Mouse (Mus musculus) G1E (cell line): Measurements from ENCODE around the gene Sft2d2. TPM values are rescaled to one million over a fixed set of nuclear protein-coding genes. Genes with fewer than 3 reads are reported as not detected.

Experiments
- ATAC-seq: 2 replicates; pipeline ENCODE4 v1.8.0; 2016; ENCODE audit warnings: mild to moderate bottlenecking; ENCODE audit not compliant: insufficient number of reproducible peaks, poor library complexity, low FRiP score, severe bottlenecking; ENCODE audit errors: extremely low read depth
- DNase-seq: peaks from one replicate; pipeline ENCODE4 v3.0.0; 2012; ENCODE audit warnings: low spot score
- H3K27me3 ChIP-seq: 2 replicates; pipeline ENCODE4 v1.6.1; 2012; ENCODE audit warnings: mild to moderate bottlenecking, low read length, inconsistent platforms; ENCODE audit not compliant: insufficient read depth
- H3K36me3 ChIP-seq: replicated peaks from 2 replicates; pipeline ENCODE3; 2012; ENCODE audit warnings: mild to moderate bottlenecking, inconsistent platforms
- H3K4me1 ChIP-seq: 2 replicates; pipeline ENCODE4 v1.6.1; 2012; ENCODE audit warnings: low read depth, low read length, inconsistent platforms, mixed read lengths; ENCODE audit not compliant: insufficient read depth
- H3K4me3 ChIP-seq: 2 replicates; pipeline ENCODE4 v1.5.1; 2012; ENCODE audit warnings: low read depth, mild to moderate bottlenecking, inconsistent platforms, low read length, moderate library complexity, mixed read lengths
- H3K9me3 ChIP-seq: replicated peaks from 2 replicates; pipeline ENCODE4 v1.6.1; 2012; ENCODE audit warnings: inconsistent platforms
- CTCF ChIP-seq: IDR thresholded peaks from 2 replicates; pipeline ENCODE4 v1.5.1; 2012; ENCODE audit warnings: low read depth, low read length, inconsistent platforms, mixed read lengths
- GATA1 ChIP-seq: IDR thresholded peaks from 2 replicates; pipeline ENCODE4 v1.6.1; 2012; ENCODE audit warnings: borderline replicate concordance, low read length, inconsistent platforms, mixed read lengths
- GATA2 ChIP-seq: IDR thresholded peaks from 2 replicates; pipeline ENCODE4 v1.6.1; 2012; ENCODE audit warnings: low read depth, low read length, inconsistent platforms, borderline replicate concordance
- POLR2AphosphoS5 ChIP-seq: IDR thresholded peaks from 2 replicates; pipeline ENCODE4 v1.6.1; 2012; ENCODE audit warnings: low read depth, low read length, inconsistent platforms; ENCODE audit not compliant: insufficient replicate concordance
- TAL1 ChIP-seq: conservative IDR thresholded peaks from 2 replicates; pipeline ENCODE4 v1.6.1; 2012; ENCODE audit warnings: low read depth, low read length, inconsistent platforms, mixed read lengths
- polyA plus RNA-seq: library from polyadenylated mRNA; stranded (reverse); fragments of >175 nt; gene quantifications from 2 replicates; pipeline ENCODE4 v1.2.3, GENCODE M21; 2012
- total RNA-seq, 2 experiments: library from RNA; stranded (forward) in 1 of 2; stranded (reverse) in 1 of 2; fragments of 200-1000 nt in 1 of 2; fragments of >200 nt in 1 of 2; fragmentation: Nextera tagmentation in 1 of 2; gene quantifications; 2 replicates each; pipeline ENCODE4 v1.2.3; 2014 to 2017

Sft2d2 gene
- total RNA-seq (2014; fragmentation: Nextera tagmentation) (41.2 and 41.9 TPM in 2 replicates), total RNA-seq (2017) (36.9 and 41.6 TPM in 2 replicates), polyA plus RNA-seq (3.9 and 4.0 TPM in 2 replicates)

DNA sequence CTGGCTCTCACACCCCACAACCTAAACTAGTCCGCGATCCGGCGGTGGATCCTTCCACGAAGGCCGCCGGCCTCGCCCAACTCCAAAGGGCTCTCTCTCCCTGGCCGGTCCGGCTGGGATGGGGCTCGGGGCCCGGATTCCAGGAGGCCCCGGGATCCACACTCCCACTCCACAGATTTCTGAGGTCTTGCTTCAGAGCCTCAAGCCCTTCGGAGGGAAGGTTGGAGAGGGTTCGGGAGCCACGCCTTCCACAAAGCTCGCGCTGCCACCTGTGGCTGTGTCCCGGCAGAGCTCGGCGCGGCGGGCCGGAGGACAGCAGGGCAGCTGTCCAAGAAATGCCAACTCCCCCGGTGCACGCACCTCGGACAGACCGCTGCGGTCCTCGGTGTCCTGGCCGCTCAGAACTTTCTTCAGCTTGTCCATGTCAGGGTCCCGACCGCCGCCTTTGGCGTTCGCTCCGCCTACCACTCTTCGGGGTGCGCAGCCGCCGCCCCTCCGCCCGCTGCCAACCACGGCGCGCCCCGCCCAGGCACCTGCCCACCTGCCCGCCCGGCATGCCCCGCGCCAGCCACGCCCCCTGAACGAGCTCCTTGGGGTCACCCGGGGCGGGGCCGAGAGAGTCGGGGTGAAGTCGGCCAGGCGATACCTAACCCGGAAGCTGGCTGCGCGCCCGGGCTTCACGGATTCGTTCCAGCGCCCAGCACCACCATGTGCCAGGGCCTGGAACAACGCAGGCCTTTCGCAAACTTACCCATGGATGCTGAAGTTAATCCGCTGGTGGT is at the start of gene Sft2d2:
Gene Sft2d2, minus strand, starts transcription at position 559 of the 782 bp plus-strand sequence.
- Histone ChIP-seq H3K4me1 (peaks cover 62% of the 10 kb centered on the region), H3K9me3 (no peaks in the 10 kb centered on the region), H3K27me3 (peaks cover 3% of the 10 kb centered on the region), H3K4me3 (peak within 1 kb of the TSS; percentile 91), H3K36me3 (peaks cover 20% of the 10 kb centered on the region)
- ATAC-seq (peak; percentile 88), DNase-seq (peak; percentile 92)
- TF ChIP-seq TAL1 = no peak
- TF ChIP-seq POLR2AphosphoS5 = no peak
- no peak for TF ChIP-seq CTCF
- TF ChIP-seq GATA2 = no peak
- no peak for TF ChIP-seq GATA1

DNA sequence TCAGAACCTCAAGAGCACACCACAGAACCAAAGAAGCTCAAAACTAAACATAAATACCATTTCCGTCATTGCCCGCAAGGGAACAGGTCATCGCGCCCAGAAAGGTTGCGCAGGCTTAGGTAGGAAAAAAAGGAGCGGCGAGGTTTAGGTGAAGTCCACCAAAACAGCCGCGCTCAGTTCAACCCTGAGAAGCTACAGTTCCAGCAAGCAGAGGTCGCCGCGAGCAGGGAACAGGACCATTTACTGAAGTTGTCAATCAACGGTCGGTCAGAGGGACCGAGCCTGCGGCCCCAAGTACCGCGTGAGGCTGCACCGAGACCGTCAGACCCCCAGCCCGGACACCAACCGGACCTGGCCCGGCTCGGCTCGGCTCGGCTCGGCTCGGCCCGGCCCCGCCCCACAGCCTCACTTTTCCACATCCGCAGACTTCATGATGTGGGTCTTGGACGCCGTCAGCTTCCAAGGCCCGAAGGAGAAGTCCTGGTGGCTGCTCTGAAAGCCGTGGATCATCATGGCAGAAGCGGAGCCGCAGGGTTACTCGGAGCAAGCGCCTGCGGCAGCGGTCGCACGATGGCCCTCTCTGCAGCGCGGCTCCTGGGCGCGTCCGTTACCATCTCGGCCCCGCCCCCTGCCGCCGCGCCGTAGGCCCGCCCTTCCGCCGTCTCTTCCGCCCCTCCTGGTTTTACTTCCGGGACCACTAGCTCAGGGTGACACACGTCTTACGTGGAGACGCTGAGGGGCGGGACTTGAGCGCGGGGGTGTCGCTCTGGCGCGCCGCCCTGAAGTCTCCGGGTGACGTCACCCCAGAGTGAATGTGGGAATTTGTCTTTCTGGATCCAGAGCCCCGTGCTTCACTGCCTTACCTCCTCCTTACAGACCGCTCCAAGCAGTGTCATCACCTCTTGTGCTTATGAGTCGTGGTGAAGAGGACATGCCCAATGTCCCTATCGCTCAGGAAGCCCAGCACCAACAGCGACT is 42.4 kb upstream of the Sft2d2 start, which contains the start of gene Tiprl:
Gene Tiprl, minus strand, starts transcription at position 676 of the 978 bp plus-strand sequence.
- DNase-seq (peak; percentile 98), ATAC-seq (peak; percentile 98)
- H3K4me1 ChIP-seq = peaks cover 32% of the 10 kb centered on the region
- peaks cover 5% of the 10 kb centered on the region for H3K36me3 ChIP-seq
- H3K27me3 ChIP-seq = no peaks in the 10 kb centered on the region
- TF ChIP-seq CTCF = no peak
- no peak for TF ChIP-seq GATA1
- no peak for TF ChIP-seq POLR2AphosphoS5
- no peak for TF ChIP-seq TAL1
- no peak for TF ChIP-seq GATA2
- no peaks in the 10 kb centered on the region for H3K9me3 ChIP-seq
- H3K4me3 ChIP-seq = peak within 1 kb of the TSS; percentile 90

DNA sequence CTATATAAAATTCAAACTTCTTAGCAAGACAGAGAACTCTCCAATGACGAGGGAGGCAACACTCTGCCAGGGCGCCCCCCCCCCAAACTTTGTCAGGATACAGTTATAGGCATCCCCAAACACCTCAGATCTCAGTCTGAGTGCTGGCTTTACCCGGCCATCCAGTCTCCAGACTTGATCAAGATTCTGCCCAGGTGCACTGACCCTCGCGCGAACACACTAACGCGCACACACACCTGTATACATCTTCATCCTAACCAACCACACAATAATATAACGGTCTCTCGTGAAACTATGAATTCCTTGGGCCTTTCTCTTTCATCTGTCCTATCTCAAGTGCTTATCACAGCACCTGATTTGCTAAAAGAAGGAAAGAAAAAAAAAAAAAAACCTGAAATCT is 41.6 kb upstream of the Sft2d2 start:
- H3K4me3 ChIP-seq = peak overlapping the region; percentile 90
- ATAC-seq (no peak), DNase-seq (no peak)
- H3K4me1 ChIP-seq = peaks cover 29% of the 10 kb centered on the region
- H3K36me3 ChIP-seq = peaks cover 5% of the 10 kb centered on the region
- no peaks in the 10 kb centered on the region for H3K9me3 ChIP-seq
- H3K27me3 ChIP-seq = no peaks in the 10 kb centered on the region
- TF ChIP-seq GATA2 = no peak
- TF ChIP-seq POLR2AphosphoS5 = no peak
- TF ChIP-seq TAL1 = no peak
- TF ChIP-seq GATA1 = no peak
- TF ChIP-seq CTCF = no peak

DNA sequence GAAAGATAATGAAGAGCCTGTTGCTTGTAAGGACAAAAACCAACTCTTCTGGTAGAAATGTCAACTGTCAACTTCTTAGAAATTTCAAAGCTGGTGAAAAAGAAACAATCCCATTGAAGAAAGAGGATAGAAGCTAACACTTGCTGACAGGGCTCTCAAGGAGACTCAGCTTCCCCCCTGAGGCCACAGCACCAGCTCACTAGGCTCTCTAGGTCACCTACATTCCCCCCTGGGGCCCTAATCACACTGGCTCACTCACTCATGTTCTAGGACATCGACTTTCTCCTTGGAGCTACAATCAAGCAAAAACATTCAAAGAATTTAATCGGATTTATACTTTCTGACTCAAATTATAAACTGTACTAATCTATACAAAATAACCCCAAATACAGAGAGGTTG is 39.6 kb upstream of the Sft2d2 start:
- no peak for ATAC-seq
- no peak for DNase-seq
- TF ChIP-seq TAL1 (no peak), GATA1 (no peak), CTCF (no peak), GATA2 (no peak), POLR2AphosphoS5 (no peak)
- H3K36me3 ChIP-seq = peaks cover 13% of the 10 kb centered on the region
- H3K9me3 ChIP-seq = no peaks in the 10 kb centered on the region
- peaks cover 29% of the 10 kb centered on the region for H3K4me1 ChIP-seq
- no peak overlapping the region for H3K4me3 ChIP-seq
- no peaks in the 10 kb centered on the region for H3K27me3 ChIP-seq

DNA sequence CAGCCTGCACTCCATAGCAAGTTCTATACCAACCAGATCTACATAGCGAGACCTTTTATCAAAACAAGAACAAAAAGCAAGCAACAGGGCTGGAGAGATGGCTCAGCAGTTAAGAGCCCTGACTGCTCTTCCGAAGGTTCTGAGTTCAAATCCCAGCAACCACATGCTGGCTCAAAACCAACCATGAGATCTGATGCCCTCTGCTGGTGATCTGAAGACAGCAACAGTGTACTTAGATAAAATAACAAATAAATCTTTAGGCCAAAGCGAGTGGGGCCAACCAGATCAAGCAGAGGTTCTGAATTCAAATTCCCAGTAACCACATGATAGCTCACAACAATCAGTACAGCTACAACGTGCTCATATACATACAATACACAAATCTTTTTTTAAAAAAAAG is 36.5 kb upstream of the Sft2d2 start:
- DNase-seq (no peak), ATAC-seq (no peak)
- Histone ChIP-seq H3K36me3 (peaks cover 30% of the 10 kb centered on the region), H3K4me1 (peaks cover 17% of the 10 kb centered on the region), H3K27me3 (no peaks in the 10 kb centered on the region), H3K4me3 (no peak overlapping the region), H3K9me3 (no peaks in the 10 kb centered on the region)
- TF ChIP-seq GATA2 (no peak), GATA1 (no peak), TAL1 (no peak), CTCF (0 out of 2 replicates have a peak, but pooled peaks have one; percentile 16), POLR2AphosphoS5 (no peak)

DNA sequence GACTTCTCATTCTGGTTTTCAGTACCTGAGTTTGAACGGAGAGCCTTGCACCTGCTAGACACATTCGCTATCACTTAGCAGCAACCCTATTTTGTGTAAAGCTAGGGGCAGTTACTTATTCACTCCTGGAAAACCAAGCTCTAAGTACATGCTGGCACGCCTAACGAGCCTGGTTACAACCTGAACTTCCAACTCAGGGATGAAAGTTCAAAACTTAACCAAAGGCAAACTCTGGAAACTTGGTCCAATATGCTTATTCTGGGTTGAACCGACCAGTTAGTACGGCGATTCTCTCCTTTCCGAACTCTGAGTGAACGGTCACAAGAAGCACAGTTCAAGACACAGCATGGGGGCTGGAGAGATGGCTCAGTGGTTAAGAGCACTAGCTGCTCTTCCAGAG is 35.3 kb upstream of the Sft2d2 start:
- peaks cover 11% of the 10 kb centered on the region for H3K4me1 ChIP-seq
- no peaks in the 10 kb centered on the region for H3K27me3 ChIP-seq
- no peak overlapping the region for H3K4me3 ChIP-seq
- no peaks in the 10 kb centered on the region for H3K9me3 ChIP-seq
- ATAC-seq (no peak), DNase-seq (no peak)
- no peak for TF ChIP-seq TAL1
- TF ChIP-seq GATA1 = no peak
- no peak for TF ChIP-seq CTCF
- no peak for TF ChIP-seq GATA2
- no peak for TF ChIP-seq POLR2AphosphoS5
- peaks cover 41% of the 10 kb centered on the region for H3K36me3 ChIP-seq
